Mouse (Mus musculus): Measurements from ENCODE around the gene Hps3. TPM values are rescaled to one million over a fixed set of nuclear protein-coding genes. Genes with fewer than 3 reads are reported as not detected.
"Not testable (repeated sequence)": the region's sequence is repeated elsewhere in the genome, so short reads cannot be mapped to it uniquely, and the experiment has no call there.

Hps3 gene
- polyA plus RNA-seq, 1 experiment from 2014 or later = 13.3 TPM

DNA sequence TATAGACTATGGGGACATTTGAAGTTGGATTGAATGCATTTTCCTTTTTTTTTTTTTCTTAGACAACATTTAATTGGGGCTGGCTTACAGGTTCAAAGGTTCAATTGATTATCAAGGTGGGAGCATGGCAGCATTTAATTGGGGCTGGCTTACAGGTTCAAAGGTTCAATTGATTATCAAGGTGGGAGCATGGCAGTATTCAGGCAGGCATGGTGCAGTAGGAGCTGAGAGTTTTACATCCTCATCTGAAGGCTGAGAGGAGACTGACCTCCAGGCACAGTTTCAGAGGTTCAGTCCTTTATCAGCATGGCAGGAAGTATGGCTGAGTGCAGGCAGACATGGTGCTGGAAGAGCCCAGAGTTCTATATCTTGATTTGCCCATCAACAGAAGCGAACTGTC lies 85.7 kb downstream of the Hps3 start:
- DNase-seq (ENCODE audit: low spot score) = not testable (repeated sequence)

DNA sequence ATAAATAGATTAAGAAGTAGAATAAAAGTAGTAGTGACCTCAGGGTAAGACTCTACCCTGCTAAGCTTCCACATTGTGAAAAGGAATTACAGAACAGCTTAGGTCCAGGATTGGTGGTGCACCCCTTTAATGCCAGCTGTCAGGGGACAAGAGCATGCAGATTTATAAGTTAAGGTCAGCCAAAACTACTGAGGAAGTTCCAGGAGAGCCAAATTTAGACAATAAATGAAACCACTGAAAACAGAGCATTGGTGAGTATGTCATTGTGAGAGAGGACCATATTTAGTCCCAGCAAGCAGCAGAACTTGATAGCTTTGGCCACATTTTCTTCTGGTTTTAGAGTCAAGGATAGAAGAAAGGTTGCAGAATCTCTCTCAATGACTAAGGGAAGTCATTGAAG lies 86.6 kb downstream of the Hps3 start:
- no peak for DNase-seq (ENCODE audit: low spot score)

Other genes starting within 250 kb of the Hps3 start
- 2.9 and 3.1 TPM in 2 replicates for gene Cp, start 78.3 kb downstream of the Hps3 start, polyA plus RNA-seq (2015; fragmentation: Nextera tagmentation; extraction: Ambion mirVana)
- gene Hltf, start 22.5 kb upstream of the Hps3 start, polyA plus RNA-seq (2015; fragmentation: Nextera tagmentation; extraction: Ambion mirVana) = 26.1 and 29.8 TPM in 2 replicates
- gene Gyg, start 120.0 kb upstream of the Hps3 start, polyA plus RNA-seq (2015; fragmentation: Nextera tagmentation; extraction: Ambion mirVana) = 56.1 and 58.1 TPM in 2 replicates
- 32.4 and 35.9 TPM in 2 replicates for gene Cpa3, start 206.9 kb upstream of the Hps3 start, polyA plus RNA-seq (2015; fragmentation: Nextera tagmentation; extraction: Ambion mirVana)
- gene Cpb1, start 240.4 kb upstream of the Hps3 start, polyA plus RNA-seq (2015; fragmentation: Nextera tagmentation; extraction: Ambion mirVana) = 0.22 and 0.25 TPM in 2 replicates

All from thymus, postnatal 0 days (tissue).